Mouse (Mus musculus) layer of hippocampus, postnatal 14 days (tissue): ENCODE data around the gene Adgrl4. TPM values are rescaled to one million over a fixed set of nuclear protein-coding genes. Genes with fewer than 3 reads are reported as not detected.

ENCODE experiments used
- DNase-seq, 2 experiments: peaks; one replicate each; pipeline ENCODE4 v3.0.0; 2021 to 2022; ENCODE audit warnings: low spot score in 2 of 2, mixed read lengths in 1 of 2
- long read RNA-seq, 2 experiments: library from polyadenylated mRNA; stranded (forward); transcript quantifications; one replicate each; pipeline ENCODE4 v2.0.0; 2021
- total RNA-seq, 2 experiments: library from RNA; stranded (reverse); gene quantifications; 2 replicates each; pipeline ENCODE4 v1.2.3; 2021

Adgrl4 gene
- 10 to 100 TPM; 26.1 to 28.0 TPM for total RNA-seq
- long read RNA-seq, experiment 1, full-length matches to known transcripts = 8 of 18 reads
- long read RNA-seq, experiment 1, partial matches to known transcripts = 2 of 18 reads
- long read RNA-seq, experiment 1, other reads (novel, unspliced or antisense) = 8 of 18 reads
- long read RNA-seq, experiment 2, full-length matches to known transcripts = 5 of 10 reads
- long read RNA-seq, experiment 2, partial matches to known transcripts = 2 of 10 reads
- long read RNA-seq, experiment 2, other reads (novel, unspliced or antisense) = 3 of 10 reads

DNA sequence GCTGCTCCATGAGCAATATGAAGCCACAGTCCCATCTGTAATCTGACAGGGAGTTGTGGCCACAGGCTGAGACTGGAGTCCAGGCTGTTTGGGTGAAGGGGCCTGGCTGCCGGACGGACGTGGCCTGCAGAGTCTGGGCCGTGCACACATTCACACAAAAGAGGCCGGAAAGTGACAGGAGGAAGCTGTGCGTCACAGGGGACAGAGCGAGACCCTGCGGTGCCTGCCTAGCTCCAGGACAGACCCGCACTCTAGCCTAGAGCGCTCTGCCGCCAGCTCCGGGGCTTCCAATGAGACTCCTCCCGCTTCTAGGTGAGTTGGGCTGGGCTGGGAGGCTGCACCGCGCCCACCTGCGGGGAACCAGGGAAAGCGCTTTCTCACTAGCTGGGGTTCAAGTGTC is at the start of gene Adgrl4:
Gene Adgrl4, plus strand, starts transcription at position 195 of the 400 bp plus-strand sequence.
- DNase-seq = no peak

DNA sequence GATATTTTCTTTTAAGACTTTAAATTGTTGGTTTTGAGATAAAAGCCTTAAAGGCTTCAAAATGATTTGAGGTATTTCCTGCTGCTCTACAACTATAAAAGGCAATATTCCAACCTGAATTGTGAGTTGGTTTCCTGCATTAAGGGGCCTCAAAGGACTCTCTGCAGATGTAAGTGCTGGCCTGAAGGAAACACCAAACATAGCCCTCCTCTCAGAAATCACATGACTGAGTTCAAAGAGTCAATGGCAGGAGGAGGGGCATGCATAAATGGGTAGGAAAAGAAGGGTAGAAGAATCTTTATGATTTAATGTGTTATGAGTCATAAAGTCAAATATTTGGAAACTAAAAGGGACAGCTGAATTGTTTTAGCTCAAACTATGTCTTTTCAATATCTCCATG is 46.8 kb upstream of the Adgrl4 start:
- no peak for DNase-seq

GRCm38 (mm10) chr3:151392891-151393290 is 44.8 kb upstream of the Adgrl4 start:
- no peak for DNase-seq

DNA sequence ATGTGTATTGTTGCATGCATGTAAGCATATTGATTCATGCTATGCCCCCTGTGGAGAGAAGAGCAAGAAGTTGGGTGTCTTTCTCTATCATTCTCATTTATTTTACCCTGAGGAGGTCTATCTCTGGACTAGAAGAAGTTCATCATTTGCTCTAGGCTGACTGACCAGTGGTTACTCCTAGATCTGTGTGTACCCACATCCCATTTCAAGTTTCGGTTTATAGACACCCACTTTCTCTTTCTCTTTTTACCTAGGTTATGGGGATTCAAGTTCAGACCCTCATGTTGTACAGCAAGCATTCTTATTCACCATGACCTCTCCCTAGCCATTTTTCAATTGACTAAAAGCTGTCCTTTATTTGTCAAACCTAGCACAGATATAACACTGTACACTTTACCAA is 44.4 kb upstream of the Adgrl4 start:
- no peak for DNase-seq

DNA sequence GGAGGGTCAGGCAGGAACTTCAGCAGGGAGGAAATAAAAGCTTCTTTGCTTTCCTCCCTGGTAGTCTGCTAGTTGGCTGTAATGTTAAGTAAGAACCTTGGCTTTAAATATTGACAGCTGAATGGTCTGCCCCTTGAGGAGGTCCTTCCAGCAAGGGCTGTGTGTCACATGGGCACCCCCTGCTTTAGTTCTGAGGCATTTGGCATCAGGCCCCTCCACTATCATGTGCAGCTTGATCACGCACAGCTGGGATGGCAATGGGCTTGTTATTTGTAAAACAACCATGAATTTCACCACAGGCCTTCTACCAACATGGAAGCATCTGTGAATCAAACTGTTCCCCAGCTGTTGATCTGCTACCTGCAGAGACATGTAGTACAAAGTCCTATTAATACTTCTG is 38.4 kb upstream of the Adgrl4 start:
- no peak for DNase-seq

GRCm38 (mm10) chr3:151411031-151411430 is 26.7 kb upstream of the Adgrl4 start:
- DNase-seq = no peak

DNA sequence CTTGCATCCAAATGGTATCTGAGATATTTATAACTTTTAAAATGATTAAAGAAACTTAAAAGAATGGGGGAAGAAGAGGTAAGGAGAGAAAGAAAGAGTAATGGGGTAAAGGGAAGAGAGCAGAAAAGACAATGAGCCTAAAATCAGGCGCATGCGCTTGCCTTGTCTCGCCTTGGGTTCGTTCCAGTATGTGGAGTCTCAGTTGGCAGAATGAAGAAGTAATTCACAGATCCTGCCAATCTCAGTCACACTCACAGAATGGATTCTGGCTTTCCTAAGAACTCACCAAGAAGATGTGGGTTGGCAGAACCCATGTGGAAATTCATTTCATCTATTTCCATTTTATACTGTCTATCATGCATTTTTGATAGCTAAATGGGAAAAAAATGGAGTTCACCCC is 26.2 kb upstream of the Adgrl4 start:
- DNase-seq = no peak

- no peak for DNase-seq
Observed at GRCm38 (mm10) chr3:151416931-151417330, 20.8 kb upstream of the Adgrl4 start.

GRCm38 (mm10) chr3:151417688-151418572 is 19.8 kb upstream of the Adgrl4 start:
- DNase-seq = no peak

DNA sequence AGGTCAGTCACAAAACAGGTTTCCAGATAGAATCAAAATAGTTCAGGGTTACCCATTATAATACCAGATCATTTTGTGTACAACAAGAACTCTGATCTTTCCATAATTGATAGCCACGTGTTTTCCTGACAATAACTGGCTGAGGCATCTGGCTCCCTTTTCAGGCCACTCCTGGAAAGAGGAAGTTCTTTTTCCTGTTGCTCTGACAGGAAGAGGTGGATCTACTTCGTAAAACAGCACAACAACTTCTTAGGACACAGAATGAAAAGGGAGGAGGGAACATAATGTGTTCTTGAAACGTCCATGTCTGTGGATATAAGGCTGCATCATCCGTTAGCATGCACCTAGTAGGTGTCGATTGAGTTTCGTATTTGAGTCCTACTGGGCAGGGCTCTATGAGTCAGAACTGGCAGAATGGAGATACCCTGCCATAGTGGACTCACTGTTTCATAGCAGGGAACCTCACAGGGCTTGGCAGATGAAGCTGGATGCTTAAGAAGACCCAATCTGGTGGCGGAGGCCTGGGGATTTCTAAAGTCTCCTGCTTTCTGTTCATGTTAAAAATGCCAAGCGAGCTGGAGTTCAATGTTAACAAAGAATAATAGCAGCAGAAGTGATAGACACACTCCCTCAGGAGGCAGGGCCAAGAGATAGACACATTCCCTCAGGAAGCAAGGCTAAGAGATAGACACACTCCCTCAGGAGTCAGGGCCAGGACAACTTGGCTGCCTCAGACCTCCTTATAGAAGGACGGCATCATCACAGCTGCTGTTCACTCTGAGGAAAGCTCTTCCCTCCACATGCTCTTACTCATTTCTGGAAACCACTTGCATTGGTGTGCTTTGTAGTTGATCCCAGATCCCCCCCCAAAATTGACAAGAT is 13.1 kb upstream of the Adgrl4 start:
- DNase-seq = no peak

DNA sequence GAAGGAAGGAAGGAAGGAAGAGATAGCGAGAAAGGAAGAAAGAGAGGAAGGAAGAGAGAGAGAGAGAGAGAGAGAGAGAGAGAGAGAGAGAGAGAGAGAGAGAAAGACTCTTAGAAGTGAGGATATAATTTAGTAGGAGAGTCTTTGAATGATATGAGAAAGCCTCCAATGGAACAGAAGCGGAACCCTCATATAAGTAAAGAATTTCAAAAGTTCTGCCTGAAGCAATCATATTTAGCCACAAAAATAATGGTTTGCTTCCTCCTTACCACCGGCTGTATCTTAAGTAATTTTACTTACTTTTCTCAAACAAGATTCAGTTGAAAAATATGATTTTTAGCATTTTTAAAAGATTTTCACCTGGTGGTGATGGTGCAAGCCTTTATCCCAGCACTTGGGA is 7.6 kb upstream of the Adgrl4 start:
- no peak for DNase-seq

GRCm38 (mm10) chr3:151431507-151431906 is 6.2 kb upstream of the Adgrl4 start:
- DNase-seq = no peak

DNA sequence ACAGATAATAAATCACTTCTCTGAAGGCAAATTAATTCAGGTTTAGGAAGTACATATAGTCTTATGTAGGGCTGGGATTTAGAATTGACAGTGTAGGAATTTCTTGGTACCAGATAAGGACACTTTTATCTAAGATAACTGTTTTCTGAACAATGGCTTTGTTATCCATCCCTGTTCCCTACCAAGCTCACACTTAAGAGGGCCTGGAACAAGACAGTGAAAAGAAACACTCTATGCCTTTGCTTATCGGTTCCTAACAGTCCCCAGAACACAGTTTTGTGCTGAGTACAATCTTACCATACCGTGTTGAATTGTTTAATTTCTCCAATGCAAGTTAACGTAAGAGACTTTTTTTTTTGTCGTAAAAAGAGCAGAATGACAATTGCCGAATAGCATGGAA is 677 bp downstream of the Adgrl4 start:
- DNase-seq = no peak

DNA sequence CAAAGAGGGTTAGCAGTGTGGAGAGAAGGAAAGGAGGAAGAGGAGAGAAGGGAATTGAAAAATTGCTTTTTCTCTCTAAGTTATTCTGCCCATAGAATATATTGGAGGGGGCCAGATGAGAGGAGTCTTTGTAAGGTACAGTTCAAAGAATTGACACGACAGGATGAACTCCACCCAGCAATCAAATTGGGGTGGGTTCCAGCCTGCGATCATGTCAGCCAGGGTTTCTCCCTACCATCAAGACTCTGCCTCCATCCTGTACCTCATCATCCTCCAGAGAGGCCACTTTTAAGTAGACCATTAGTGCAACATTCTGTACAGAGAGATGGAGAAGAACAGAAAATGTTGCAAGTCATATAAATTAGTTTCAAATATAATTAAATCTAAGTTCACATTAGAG is 2.3 kb downstream of the Adgrl4 start:
- no peak for DNase-seq

DNA sequence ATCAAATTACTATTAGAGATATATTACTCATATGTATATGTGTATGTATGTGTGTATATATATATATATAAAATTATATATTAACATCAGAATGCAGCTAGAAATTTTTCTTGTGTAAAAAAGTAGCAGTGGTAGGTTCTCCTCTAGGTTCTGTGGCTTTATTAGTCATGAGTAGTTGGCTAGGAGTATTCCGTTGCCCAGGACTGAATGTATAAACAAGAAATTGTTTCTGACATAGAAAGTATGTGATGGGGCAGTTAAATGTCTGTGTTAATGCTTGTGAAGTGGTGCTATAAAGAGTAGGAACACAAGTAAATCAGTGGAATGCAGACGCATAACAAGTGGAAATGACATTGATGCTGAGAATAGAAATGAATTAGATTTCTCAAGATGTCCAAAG is 4.3 kb downstream of the Adgrl4 start:
- no peak for DNase-seq

DNA sequence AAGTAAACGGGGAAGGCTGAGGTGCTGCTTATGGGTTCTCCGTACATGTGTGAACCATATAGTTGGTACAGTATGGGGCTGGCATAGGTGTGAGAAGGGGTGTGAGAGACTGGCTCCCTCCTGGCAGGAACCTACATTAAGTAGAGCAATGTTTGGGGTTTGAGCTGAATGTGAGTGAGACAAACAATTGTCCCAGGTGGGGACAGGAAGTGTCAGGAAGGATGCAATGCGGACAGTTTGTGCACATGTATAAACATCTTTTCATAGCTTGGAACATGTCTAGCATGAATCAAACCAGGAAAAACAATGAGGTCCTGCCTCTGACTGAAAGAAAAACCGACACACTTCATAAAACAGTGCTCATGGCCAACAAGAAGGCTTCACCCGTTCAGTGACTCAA is 5.8 kb downstream of the Adgrl4 start:
- DNase-seq = no peak

DNA sequence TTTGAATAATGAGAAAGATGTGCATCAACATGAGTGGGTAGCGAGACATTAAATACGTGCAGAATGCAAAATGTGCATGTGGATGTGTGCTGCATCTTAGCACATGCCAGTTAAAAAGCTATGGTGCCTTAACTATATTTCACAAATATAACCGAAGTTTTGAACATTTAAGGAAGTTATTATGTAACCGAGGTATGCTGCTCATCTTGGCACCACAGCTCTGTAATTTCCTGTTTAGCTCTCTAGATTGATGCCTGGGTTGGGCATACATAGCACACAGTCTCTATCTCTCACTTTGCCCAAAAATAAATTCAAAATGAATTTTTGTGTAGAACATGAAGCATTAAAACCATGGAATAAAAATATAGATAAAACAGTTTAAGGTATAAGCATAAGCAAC is 6.6 kb downstream of the Adgrl4 start:
- DNase-seq = no peak

DNA sequence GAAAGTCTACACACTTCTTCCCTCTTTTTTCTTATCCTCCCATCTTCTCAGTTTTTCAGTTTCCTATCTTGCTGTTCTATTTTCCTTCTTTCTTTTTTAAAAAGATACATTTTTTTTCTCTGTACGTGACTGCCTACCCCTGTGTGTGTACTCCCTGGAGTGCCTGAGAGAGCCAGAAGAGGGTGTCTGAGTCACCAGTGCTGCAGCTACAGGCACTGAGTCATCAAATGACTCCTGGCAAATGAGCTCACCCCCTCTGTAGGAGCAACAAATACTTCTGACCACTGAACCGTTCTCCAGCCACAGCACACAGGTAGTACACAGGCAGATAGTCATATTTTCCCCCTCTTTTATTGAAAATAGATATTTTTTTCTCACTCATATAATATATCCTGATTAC is 8.2 kb downstream of the Adgrl4 start:
- no peak for DNase-seq

- DNase-seq = no peak
Observed at GRCm38 (mm10) chr3:151454985-151455701, 17.5 kb downstream of the Adgrl4 start.

DNA sequence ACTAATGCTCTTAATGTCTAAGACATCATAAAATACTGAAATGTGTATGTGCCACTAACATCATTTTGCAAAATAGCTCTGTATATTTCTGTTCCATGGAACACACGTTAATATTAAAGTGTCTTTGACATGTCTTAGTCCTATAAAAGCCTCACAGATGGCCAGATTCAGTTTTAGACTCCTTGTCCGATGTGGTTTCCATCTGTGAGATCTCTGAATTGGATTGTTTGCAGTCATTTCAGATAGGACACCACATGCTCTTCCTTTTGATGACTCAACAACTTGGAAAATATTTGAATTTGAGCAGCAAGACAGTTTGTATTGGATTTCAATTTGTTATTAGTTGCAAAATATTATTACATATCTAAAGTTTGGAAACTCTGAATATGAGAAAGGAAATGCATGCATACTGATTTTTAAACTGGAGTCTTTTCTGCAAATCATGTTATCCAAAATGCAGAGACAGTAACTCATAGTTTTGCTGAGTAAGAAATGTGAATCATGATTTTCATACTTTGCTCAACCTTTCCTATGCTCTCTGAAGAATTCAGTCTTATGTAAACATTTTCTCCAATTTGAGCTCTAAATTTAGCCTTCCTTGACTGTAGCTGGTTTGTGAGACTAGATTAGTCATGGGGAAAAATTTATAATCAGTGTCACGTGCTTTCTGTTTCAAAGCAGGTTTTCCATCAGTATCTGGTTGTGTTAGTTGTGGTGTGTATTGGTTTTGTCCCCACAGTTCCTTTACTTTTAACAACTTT is 21.9 kb downstream of the Adgrl4 start:
- peak in 1 of 2 experiments; percentile 12 for DNase-seq
